Mouse (Mus musculus): ENCODE measurements around the gene Cfap46. TPM values are rescaled to one million over a fixed set of nuclear protein-coding genes. Genes with fewer than 3 reads are reported as not detected.

Gene Cfap46
- polyA plus RNA-seq, 1 experiment from 2014 or later = 0.29 TPM

- Histone ChIP-seq H3K27me3 (peaks cover 72% of the 10 kb centered on the region), H3K9ac (replicated peaks) (no peak overlapping the region)
- ATAC-seq (ENCODE audit: insufficient number of reproducible peaks, insufficient read depth, low FRiP score, low TSS enrichment, low read depth) = no peak
These were observed 93.3 kb downstream of the Cfap46 start for GRCm38 (mm10) chr7:139590302-139590701.

DNA sequence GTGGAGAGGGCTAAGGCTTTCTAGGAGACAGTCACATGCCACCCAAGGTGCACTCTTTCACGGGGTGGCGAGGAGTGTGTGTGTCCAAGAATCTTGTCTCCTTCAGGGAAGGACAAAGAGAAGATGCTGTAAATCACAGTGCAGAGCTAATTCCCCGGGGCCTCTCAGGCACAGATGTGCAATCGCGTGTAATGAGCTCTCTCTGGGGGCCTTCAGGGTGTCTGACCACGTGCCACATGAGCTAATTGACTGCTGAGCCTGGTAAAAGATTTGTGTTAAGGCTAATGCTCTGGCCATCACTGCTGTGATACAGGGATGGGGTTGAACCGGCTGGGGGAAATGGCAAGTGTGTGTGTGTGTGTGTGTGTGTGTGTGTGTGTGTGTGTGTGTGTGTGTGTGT is 95.7 kb downstream of the Cfap46 start:
- Histone ChIP-seq H3K4me1 (replicated peaks) (peaks cover 20% of the 10 kb centered on the region), H3K4me2 (no peak overlapping the region), H3K27me3 (peaks cover 80% of the 10 kb centered on the region), H3K36me3 (no peaks in the 10 kb centered on the region), H3K9ac (replicated peaks) (no peak overlapping the region), H3K4me3 (replicated peaks) (no peak overlapping the region), H3K9me3 (no peaks in the 10 kb centered on the region), H3K27ac (no peak overlapping the region)
- ATAC-seq (ENCODE audit: insufficient number of reproducible peaks, insufficient read depth, low FRiP score, low TSS enrichment, low read depth) = no peak
- WGBS = 15% methylated on average over 7 of the region's 7 CpGs

More at GRCm38 (mm10) chr7:139590302-139590701, 93.3 kb downstream of the Cfap46 start:
- Histone ChIP-seq H3K4me3 (replicated peaks) (no peak overlapping the region), H3K4me1 (replicated peaks) (0 out of 2 replicates have a peak, but pooled peaks cover 1% of the 10 kb centered on the region), H3K27ac (no peak overlapping the region), H3K9me3 (no peaks in the 10 kb centered on the region), H3K4me2 (no peak overlapping the region), H3K36me3 (no peaks in the 10 kb centered on the region)
- WGBS = 42% methylated on average over 3 of the region's 3 CpGs

- no peak for ATAC-seq (ENCODE audit: insufficient number of reproducible peaks, insufficient read depth, low FRiP score, low TSS enrichment, low read depth)
- H3K4me1 ChIP-seq (replicated peaks) = peaks cover 42% of the 10 kb centered on the region
- 0 out of 2 replicates have a peak overlapping the region, but pooled peaks have one; percentile 39 for H3K4me2 ChIP-seq
These were observed 98.3 kb downstream of the Cfap46 start for GRCm38 (mm10) chr7:139585183-139585821.

GRCm38 (mm10) chr7:139584221-139585175 is 99.1 kb downstream of the Cfap46 start:
- no peak for ATAC-seq (ENCODE audit: insufficient number of reproducible peaks, insufficient read depth, low FRiP score, low TSS enrichment, low read depth)
- Histone ChIP-seq H3K27ac (no peak overlapping the region), H3K4me2 (peak overlapping the region; percentile 39), H3K9ac (replicated peaks) (no peak overlapping the region), H3K4me3 (replicated peaks) (peak overlapping the region; percentile 19), H3K27me3 (peaks cover 100% of the 10 kb centered on the region), H3K36me3 (no peaks in the 10 kb centered on the region), H3K9me3 (no peaks in the 10 kb centered on the region), H3K4me1 (replicated peaks) (peaks cover 42% of the 10 kb centered on the region)
- WGBS = under 1% methylated on average over 53 of the region's 53 CpGs

More at GRCm38 (mm10) chr7:139585183-139585821, 98.3 kb downstream of the Cfap46 start:
- no peak overlapping the region for H3K27ac ChIP-seq
- WGBS = 2% methylated on average over 29 of the region's 29 CpGs
- peaks cover 100% of the 10 kb centered on the region for H3K27me3 ChIP-seq
- H3K36me3 ChIP-seq = no peaks in the 10 kb centered on the region
- H3K9ac ChIP-seq (replicated peaks) = no peak overlapping the region
- no peaks in the 10 kb centered on the region for H3K9me3 ChIP-seq
- 0 out of 2 replicates have a peak overlapping the region, but pooled peaks have one; percentile 19 for H3K4me3 ChIP-seq (replicated peaks)

- H3K9me3 ChIP-seq = no peaks in the 10 kb centered on the region
- 9% methylated on average over 17 of the region's 17 CpGs for WGBS
- H3K36me3 ChIP-seq = peaks cover 8% of the 10 kb centered on the region
- H3K4me1 ChIP-seq (replicated peaks) = peaks cover 42% of the 10 kb centered on the region
- peaks cover 100% of the 10 kb centered on the region for H3K27me3 ChIP-seq
- H3K4me3 ChIP-seq (replicated peaks) = no peak overlapping the region
- no peak overlapping the region for H3K27ac ChIP-seq
- no peak for ATAC-seq (ENCODE audit: insufficient number of reproducible peaks, insufficient read depth, low FRiP score, low TSS enrichment, low read depth)
- no peak overlapping the region for H3K9ac ChIP-seq (replicated peaks)
- no peak overlapping the region for H3K4me2 ChIP-seq
These were observed 100.4 kb downstream of the Cfap46 start for GRCm38 (mm10) chr7:139583094-139583737.

- Histone ChIP-seq H3K4me2 (peak within 1 kb of the TSS; percentile 58), H3K36me3 (peaks cover 13% of the 10 kb centered on the region), H3K9ac (replicated peaks) (no peak within 1 kb of the TSS), H3K9me3 (no peaks in the 10 kb centered on the region), H3K4me3 (replicated peaks) (peak within 1 kb of the TSS; percentile 38), H3K27ac (no peak within 1 kb of the TSS), H3K27me3 (peaks cover 100% of the 10 kb centered on the region), H3K4me1 (replicated peaks) (peaks cover 42% of the 10 kb centered on the region)
- ATAC-seq (ENCODE audit: insufficient number of reproducible peaks, insufficient read depth, low FRiP score, low TSS enrichment, low read depth) = no peak
- WGBS = under 1% methylated on average over 56 of the region's 56 CpGs
These were observed 101.0 kb downstream of the Cfap46 start, which contains the start of gene Nkx6-2 for GRCm38 (mm10) chr7:139582595-139582994. Gene Nkx6-2 (minus strand): TSS chr7:139582797.

DNA sequence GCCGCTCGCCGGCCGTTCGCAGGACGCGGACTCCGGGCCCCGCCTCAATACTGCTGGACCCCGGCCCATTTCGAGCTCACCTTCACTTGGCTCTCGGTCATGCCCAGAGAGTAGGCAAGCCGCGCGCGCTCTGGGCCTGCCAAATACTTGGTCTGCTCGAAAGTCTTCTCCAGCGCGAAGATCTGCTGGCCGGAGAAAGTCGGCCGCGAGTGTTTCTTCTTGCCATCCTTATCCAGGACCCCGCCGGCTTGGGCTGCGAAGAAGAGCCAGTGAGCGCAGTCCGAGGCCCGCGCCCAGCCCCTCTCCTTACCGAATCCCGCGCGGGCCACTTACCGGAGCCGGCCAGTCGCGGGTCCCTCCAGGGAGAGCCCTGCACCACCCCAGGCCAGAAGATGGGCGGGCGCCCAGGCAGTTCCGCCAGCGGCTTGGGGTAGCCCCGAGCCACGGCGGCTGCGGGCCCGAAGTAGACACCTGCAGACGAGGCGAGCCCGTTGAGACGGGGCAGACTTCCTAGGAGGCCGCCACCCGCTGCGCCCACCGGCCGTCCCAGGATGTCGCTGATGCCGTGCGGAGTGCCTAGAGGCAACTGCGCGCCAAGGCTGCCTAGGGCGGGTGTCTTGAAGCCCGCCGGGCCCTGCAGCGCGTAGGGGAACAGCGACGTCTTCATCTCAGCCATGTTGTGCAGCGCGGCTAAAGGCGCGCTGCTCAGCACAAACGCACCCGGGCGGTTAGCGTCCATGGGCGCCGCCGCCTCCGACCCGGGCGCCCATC is 101.6 kb downstream of the Cfap46 start:
- Histone ChIP-seq H3K4me2 (peak overlapping the region; percentile 58), H3K36me3 (peaks cover 13% of the 10 kb centered on the region), H3K4me1 (replicated peaks) (peaks cover 42% of the 10 kb centered on the region), H3K4me3 (replicated peaks) (peak overlapping the region; percentile 38), H3K9me3 (no peaks in the 10 kb centered on the region), H3K27me3 (peaks cover 96% of the 10 kb centered on the region), H3K9ac (replicated peaks) (no peak overlapping the region), H3K27ac (no peak overlapping the region)
- no peak for ATAC-seq (ENCODE audit: insufficient number of reproducible peaks, insufficient read depth, low FRiP score, low TSS enrichment, low read depth)
- under 1% methylated on average over 82 of the region's 82 CpGs for WGBS

DNA sequence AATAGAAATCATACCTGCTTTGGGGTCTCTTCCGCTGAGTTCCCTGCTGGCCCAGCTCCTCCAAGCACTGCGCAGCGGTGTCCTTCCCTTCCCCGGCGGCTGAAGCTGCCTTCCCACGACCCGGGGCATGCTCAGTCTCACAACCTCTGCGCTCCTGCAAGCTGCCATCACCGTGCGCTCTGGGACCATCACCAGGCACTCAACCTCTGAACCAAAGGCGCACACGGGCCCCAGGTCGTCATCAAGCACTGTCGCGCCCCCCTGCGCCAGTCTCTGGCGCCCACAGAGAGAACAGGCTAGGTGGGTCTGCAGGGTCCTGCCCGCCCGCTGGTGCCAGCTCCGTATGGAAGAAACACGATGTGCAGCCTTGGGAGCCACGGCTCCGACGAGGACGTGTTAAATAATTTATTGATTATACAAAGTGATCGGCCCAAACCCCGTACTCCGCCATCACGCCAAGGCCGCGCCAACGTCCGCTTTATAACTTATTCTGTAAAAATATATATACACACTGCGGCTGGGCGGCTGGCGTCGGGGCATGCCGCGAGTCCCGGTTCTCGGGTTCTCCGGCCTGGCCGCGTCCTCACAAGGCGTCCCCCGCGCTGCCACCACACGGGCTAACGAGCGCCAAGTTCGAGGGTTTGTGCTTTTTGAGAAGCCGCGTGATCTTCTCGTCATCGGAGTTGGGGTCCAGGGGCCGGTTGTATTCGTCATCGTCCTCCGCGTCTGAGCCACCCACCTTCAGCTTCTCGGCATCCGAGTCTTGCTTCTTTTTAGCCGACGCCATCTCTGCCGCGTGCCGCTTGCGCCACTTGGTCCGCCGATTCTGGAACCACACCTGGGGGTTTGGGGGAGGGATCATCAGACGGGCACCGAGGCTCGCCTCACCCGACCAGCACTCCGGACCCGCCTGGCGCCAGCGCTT is 102.5 kb downstream of the Cfap46 start:
- peak overlapping the region; percentile 58 for H3K4me2 ChIP-seq
- 1% methylated on average over 78 of the region's 78 CpGs for WGBS
- no peak overlapping the region for H3K9ac ChIP-seq (replicated peaks)
- peaks cover 13% of the 10 kb centered on the region for H3K36me3 ChIP-seq
- peaks cover 42% of the 10 kb centered on the region for H3K4me1 ChIP-seq (replicated peaks)
- peaks cover 93% of the 10 kb centered on the region for H3K27me3 ChIP-seq
- peak overlapping the region; percentile 38 for H3K4me3 ChIP-seq (replicated peaks)
- no peak for ATAC-seq (ENCODE audit: insufficient number of reproducible peaks, insufficient read depth, low FRiP score, low TSS enrichment, low read depth)
- no peaks in the 10 kb centered on the region for H3K9me3 ChIP-seq
- H3K27ac ChIP-seq = no peak overlapping the region

DNA sequence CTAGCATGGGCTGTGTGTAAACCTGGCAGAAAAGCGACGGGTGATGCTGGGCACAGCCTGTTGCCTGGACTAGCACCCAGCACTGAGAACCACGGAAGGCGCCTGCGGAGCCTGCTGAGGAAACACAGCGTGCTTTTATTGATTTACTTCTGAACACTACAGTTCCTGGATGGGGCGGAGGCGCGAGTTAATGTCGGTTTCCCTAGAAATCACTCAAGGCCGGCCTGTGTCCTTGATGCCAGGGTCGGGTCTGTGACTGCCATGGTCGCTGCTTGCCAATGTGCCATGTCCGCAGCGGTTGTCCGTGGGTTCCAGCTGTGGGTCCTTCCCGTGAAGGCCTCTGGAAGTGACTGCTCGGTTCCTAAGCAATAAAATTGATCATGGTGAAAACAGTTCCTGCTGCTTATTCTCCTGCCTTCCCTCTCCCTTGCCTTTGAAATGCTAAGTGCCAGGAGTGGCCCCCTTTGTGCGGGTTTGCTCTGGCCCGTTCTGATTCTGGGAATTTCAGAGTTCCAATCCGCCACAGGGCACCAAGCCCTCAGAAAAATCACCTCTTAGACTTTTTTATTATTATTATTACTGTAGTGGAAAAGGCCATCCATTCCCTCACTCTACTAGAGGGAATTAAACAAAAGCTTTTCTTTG is 104.2 kb downstream of the Cfap46 start:
- ATAC-seq (ENCODE audit: insufficient number of reproducible peaks, insufficient read depth, low FRiP score, low TSS enrichment, low read depth) = no peak
- H3K9me3 ChIP-seq = no peaks in the 10 kb centered on the region
- no peak overlapping the region for H3K4me2 ChIP-seq
- WGBS = 48% methylated on average over 21 of the region's 21 CpGs
- H3K27ac ChIP-seq = no peak overlapping the region
- peaks cover 79% of the 10 kb centered on the region for H3K27me3 ChIP-seq
- peaks cover 18% of the 10 kb centered on the region for H3K36me3 ChIP-seq
- H3K9ac ChIP-seq (replicated peaks) = no peak overlapping the region
- peaks cover 32% of the 10 kb centered on the region for H3K4me1 ChIP-seq (replicated peaks)
- H3K4me3 ChIP-seq (replicated peaks) = no peak overlapping the region
